Mouse (Mus musculus) bone marrow, adult 2 months (tissue): Measurements from ENCODE around the gene Fam43a. TPM values are rescaled to one million over a fixed set of nuclear protein-coding genes. Genes with fewer than 3 reads are reported as not detected.

Source experiments
- H3K27ac ChIP-seq: fragments of 200-500 bp; 2 replicates; pipeline ENCODE4 v1.5.1; 2012; ENCODE audit warnings: low read depth, mild to moderate bottlenecking, control low read depth, inconsistent platforms, low read length; ENCODE audit not compliant: control insufficient read depth, poor library complexity, insufficient read depth
- H3K4me1 ChIP-seq: fragments of 200-500 bp; 2 replicates; pipeline ENCODE4 v1.6.1; 2011; ENCODE audit warnings: low read length; ENCODE audit not compliant: control insufficient read depth, insufficient read depth
- H3K4me3 ChIP-seq: fragments of 200-500 bp; replicated peaks from 2 replicates; pipeline ENCODE3; 2011; ENCODE audit warnings: mild to moderate bottlenecking, low read depth, low read length, control low read depth; ENCODE audit not compliant: control insufficient read depth
- CTCF ChIP-seq: fragments of 200-500 bp; IDR thresholded peaks from 2 replicates; pipeline ENCODE4 v1.5.1; 2011; ENCODE audit warnings: low read length, control low read depth; ENCODE audit not compliant: control insufficient read depth, insufficient read depth
- POLR2A ChIP-seq: fragments of 200-500 bp; IDR thresholded peaks from 2 replicates; pipeline ENCODE4 v1.6.1; 2011; ENCODE audit warnings: low read depth, mild to moderate bottlenecking, control low read depth, low read length, borderline replicate concordance; ENCODE audit not compliant: control insufficient read depth
- WGBS: fragments of 180-500 bp; shearing (Covaris S2); methylation state at CpG from one replicate; pipeline ENCODE4 v1.1.7; 2018; 5-methylcytosine and 5-hydroxymethylcytosine counted together
- polyA plus RNA-seq: library from polyadenylated mRNA; stranded (reverse); fragments of >200 nt; gene quantifications from 2 replicates; pipeline ENCODE4 v1.2.4, GENCODE M21; 2011; ENCODE audit warnings: low replicate concordance; ENCODE audit not compliant: missing spikeins, insufficient read depth, insufficient read length

Fam43a gene
- polyA plus RNA-seq, 1 experiment: 16.3 TPM

DNA sequence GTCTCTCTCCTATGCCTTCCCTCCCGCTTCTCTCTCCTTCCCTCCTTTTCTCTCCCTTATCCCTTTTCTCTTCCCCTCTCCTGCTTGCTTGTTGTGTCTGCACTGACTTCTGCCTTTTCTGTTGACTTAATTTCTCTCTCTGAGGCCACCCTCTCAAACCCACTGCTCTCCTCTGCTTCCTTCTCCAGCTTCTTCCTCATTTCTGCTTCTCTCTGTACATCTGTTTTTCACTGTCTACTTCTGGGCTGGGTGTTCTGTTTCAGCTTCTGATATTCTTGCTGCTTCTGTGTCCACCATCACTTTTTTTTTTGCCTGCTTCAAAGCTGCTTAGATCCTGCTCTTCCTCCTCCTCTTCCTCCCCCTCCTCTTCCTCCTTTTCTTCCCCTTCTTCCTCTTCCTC, 51.8 kb downstream of the Fam43a start:
- WGBS: 63% methylated on average over 1 of the region's 1 CpGs
- TF ChIP-seq CTCF (no peak), POLR2A (no peak)
- H3K27ac ChIP-seq: no peak overlapping the region
- peaks cover 3% of the 10 kb centered on the region for H3K4me1 ChIP-seq
- H3K4me3 ChIP-seq: no peak overlapping the region

Other genes starting within 250 kb of the Fam43a start
- gene Atp13a3, start 193.7 kb upstream of the Fam43a start, polyA plus RNA-seq: 20.0 and 24.2 TPM in 2 replicates
- gene Tmem44, start 48.9 kb upstream of the Fam43a start, polyA plus RNA-seq: 4.3 and 7.6 TPM in 2 replicates
- 9.3 and 17.5 TPM in 2 replicates for gene Lsg1, start 12.1 kb upstream of the Fam43a start, polyA plus RNA-seq